Mouse (Mus musculus) layer of hippocampus, adult 18-20 months (tissue): Measurements from ENCODE around the gene Crcp. TPM values are rescaled to one million over a fixed set of nuclear protein-coding genes. Genes with fewer than 3 reads are reported as not detected.
"Not testable (repeated sequence)": the region's sequence is repeated elsewhere in the genome, so short reads cannot be mapped to it uniquely, and the experiment has no call there.

ENCODE experiments used
- DNase-seq, 2 experiments: peaks; one replicate each; pipeline ENCODE4 v3.0.0; 2022; ENCODE audit warnings: low spot score in 2 of 2
- total RNA-seq, 2 experiments: library from RNA; stranded (reverse); gene quantifications; 2 replicates each; pipeline ENCODE4 v1.2.3; 2021

The Crcp gene
- total RNA-seq, 2 experiments from 2014 or later, result 37.0 to 39.3 TPM

DNA sequence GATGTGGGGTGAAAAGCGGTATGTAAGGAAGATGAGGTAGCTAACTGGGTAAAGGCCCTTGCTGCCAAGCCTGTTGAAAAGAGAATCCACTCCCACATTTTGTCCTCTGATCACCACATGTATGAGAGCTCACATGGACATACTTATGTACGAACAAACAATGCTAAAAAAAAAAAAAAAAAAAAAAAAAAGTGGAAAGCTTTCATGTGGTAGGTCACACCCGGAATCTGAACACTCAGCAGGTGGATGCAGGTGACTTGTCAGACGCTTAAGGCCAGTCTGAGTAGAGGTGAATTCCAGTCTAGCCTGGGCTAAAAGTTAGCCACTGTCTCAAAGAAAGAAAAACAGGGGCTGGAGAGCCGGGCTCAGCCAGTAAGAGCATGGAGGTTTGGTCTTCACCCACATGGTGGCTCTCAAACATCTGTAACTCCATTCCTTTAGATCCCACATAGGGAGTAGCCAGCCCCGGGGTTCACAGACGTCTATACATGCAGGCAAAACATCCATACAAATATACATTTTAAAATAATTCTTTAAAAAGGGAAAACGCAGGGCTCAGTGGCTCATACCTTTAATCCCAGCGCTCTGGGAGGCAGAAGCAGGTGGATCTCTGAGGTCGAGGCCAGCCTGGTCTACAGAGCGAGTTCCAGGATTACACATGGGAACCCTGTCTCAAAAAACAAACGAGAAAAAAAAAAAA, 5.9 kb upstream of the Crcp start:
- DNase-seq, result no peak

GRCm38 (mm10) chr5:130023767-130024539, 5.1 kb upstream of the Crcp start:
- DNase-seq, result peak; percentile 46 to 79

GRCm38 (mm10) chr5:130027134-130027533, 2.0 kb upstream of the Crcp start:
- DNase-seq, result no peak

DNA sequence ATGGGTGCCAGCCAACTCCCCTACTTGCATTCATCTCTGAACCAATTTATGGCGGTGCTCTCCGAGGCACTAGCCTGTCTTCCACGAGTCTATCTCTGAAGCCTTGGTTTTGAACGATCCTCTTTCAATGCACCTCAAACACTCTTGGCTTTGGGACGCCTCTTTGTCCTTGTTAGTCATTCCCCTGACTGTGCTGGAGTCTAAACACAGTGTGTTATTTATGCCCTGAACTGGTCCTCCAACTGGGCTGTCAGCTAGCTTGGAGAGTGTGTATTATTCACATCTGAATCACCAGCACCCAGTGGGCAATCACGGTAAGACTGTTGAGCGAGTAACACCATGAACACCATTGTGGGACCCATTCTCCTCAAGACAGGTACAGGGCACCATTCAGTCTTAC, 1.4 kb upstream of the Crcp start:
- no peak for DNase-seq

- DNase-seq, result no peak
Observed at GRCm38 (mm10) chr5:130031410-130032390, 2.6 kb downstream of the Crcp start.

- DNase-seq, result no peak
Observed at GRCm38 (mm10) chr5:130033869-130034268, 4.8 kb downstream of the Crcp start.

DNA sequence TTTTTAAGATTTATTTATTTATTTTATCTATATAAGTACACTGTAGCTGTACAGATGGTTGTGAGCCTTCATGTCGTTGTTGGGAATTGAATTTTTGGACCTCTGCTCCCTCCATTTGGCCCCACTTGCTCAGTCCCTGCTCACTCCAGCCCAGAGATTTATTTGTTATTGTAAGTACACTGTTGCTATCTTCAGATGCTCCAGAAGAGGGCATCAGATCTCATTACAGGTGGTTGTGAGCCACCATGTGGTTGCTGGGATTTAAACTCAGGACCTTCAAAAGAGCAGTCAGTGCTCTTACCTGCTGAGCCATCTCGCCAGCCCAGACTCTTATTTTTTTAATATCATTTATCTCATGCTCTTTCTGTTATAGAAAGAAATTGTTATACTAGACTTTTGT, 7.2 kb downstream of the Crcp start:
- DNase-seq, result not testable (repeated sequence)

- DNase-seq, result peak in 1 of 2 experiments; percentile 76
Observed at GRCm38 (mm10) chr5:130037752-130038455, 8.8 kb downstream of the Crcp start.

DNA sequence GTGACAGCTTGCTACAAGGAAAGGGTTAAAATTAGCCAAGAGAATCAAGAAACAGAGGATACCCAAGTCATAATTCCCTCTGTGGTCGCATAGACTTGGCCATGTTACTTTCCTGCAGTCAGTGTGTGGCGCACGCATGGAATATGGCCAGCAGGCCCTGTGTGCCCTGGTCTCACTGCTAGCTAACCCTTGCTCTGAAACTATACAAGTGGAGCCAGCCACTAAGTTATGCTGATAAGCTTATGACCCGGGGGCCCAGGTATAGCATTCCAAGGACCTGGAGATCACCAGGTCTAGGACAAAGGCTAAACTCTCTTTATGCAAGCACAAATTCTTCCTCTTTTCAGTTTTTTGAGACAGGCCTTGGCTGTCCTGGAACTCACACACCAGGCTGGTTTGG, 11.7 kb downstream of the Crcp start:
- DNase-seq, result no peak

DNA sequence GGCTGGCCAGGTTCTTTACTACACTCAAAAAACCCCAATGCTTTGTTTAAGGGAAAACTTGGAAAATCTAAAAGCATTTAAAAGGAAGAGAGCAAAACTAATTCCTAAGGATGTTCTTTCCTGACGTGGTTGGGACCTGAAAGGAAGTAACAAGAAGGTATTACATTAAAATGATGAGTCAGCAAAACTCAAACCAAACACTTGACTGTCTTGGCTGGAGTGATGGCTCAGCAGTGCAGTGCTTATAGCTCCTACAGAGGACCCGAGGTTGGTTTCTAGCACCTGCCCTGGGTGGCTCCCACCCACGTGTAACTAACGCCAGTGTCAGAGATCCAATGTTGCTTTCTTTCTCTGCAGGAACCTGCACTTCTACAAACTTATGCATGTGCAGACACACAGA, 12.2 kb downstream of the Crcp start:
- no peak for DNase-seq

DNA sequence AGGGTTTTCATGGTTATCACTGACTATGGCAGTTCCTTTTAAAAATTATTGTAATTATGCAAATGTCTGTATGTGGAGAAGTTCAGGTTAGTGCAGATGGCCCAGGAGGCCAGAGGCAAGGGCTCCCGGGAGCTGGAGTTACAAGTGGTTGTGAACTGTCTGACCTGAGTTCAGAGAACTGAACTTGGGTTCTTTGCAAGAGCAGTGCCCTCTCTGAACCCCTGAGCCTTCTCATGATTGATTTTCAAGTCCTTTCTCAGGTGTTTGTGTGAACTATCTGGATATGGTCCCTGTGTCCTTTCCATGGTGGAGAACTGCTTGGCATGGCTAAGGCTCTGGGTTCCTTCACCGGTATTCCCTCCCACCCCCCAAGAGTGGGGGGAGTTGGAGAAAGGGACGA, 14.7 kb downstream of the Crcp start:
- DNase-seq, result no peak

- DNase-seq, result peak; percentile 56 to 84
Observed at GRCm38 (mm10) chr5:130044201-130044695, 15.2 kb downstream of the Crcp start.

GRCm38 (mm10) chr5:130046100-130046499, 17.0 kb downstream of the Crcp start:
- no peak for DNase-seq

GRCm38 (mm10) chr5:130046589-130046988, 17.5 kb downstream of the Crcp start:
- no peak for DNase-seq

DNA sequence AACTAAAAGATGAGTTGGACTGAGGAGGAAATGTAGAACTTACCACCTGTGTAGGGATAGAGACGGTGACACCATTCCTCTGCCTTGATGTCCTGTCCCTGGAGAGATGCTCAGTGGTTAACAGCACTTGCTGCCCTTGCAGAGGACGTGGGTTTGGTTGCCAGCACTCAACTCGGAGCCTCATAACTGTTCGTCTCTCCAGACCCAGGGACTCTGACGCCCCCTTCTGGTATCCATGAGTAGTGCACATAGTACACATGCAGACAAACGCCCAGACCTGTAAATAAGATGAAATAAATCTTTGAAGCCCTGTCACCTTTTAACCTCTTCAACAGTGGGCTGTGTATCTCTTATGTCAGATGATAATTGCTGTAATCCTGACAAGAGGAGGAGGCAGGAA, 17.9 kb downstream of the Crcp start:
- DNase-seq, result no peak

DNA sequence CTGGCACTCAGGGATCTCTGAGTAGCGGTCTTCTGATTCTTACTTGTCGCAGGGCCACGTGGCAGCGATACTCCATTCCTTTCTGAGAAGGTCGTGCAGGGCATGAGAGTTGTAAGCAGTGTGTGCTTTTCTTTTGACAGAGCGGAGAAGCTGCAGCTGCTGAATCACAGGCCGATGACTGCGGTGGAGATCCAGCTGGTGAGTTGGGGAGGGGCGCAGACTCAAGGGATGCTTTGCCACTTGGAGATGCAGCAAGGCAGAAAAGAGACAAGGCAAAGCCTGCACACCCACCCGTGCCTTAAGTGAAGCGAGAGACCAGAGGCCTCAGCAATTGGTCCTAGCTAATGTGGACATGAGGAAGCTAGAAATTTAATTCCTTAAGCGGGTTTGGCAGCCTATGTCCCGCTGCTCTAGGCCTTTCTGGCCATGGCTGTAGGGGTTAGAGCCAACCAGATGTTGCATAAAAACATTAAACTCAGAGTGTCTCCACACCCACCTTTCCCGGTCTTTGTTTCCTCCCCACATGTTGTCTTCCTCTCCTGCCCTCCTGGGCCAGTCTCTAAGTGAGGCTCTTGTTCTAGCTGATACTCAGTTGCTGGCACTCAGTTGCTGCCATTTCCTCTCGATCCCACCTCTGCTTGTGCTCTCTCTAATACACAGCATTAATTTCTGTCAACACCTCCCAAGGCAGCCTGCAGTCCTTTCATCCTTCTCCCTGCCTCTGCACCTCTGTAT, 19.9 kb downstream of the Crcp start:
- DNase-seq, result no peak

- DNase-seq, result no peak
Observed at GRCm38 (mm10) chr5:130050416-130050815, 21.3 kb downstream of the Crcp start.

DNA sequence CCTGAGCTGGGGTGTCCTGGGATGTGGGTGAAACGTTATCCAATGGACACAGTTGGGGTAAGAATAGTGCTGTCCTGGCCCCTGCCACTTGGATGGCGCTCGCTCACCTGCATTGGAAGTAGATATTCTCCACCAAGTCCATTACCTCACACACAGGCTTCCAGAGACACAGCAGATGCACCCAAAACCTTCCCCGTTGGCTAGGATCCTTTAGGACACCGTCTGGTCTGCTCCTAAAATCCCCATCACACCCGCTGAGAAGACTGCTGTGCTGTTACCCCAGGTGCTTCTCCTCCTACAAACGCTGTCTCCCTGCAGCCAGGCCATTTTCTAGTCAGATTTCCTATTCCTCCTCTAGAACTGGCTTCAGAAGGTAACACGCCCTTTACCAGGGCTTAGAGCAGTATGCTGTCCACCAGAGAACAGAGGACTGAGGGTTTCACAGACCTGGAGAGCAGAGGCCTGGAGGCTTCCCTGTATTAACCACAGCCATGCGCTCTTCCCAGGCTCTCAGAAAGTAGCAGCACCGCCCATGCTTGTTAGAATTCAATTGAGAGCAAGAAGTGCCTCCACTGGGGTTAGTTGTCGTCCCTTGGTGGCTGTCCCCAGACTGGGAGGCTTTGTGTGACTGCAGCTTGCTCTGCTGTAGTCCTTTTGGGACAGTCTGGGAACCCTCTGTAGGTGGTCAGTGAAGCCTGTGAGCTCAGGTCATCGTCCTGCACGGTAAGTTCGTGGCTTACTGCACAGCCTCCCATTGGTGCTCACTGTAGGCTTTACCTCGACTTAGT, 22.2 kb downstream of the Crcp start:
- DNase-seq, result no peak

- no peak for DNase-seq
Observed at GRCm38 (mm10) chr5:130052510-130052909, 23.4 kb downstream of the Crcp start.
